Mouse (Mus musculus) spleen, postnatal 36 days (tissue): Measurements from ENCODE around the gene Epm2aip1.

Experiments
- DNase-seq, 2 experiments: peaks; one replicate each; pipeline ENCODE4 v3.0.0; 2022; ENCODE audit warnings: low spot score in 2 of 2, mixed read lengths in 1 of 2

The Epm2aip1 gene

DNA sequence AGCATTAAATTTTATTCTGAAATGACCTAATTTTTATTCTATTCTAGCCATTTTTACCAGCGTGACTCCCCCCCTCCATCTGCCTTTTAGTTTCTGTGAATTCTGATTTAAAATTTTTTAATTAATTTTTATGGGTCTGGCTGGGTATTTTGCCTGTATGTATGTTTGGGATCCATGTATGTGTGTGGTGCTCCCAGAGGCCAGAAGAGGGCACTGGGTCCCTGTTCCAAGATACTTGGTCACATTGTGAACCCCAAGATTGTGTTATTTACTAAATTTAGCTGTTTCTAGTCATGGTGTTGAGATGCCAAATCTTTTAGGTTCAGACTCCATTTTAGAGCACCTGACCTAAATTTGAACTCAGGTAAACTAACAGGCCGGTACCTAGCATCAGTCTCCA, 14.7 kb downstream of the Epm2aip1 start:
- DNase-seq: no peak

DNA sequence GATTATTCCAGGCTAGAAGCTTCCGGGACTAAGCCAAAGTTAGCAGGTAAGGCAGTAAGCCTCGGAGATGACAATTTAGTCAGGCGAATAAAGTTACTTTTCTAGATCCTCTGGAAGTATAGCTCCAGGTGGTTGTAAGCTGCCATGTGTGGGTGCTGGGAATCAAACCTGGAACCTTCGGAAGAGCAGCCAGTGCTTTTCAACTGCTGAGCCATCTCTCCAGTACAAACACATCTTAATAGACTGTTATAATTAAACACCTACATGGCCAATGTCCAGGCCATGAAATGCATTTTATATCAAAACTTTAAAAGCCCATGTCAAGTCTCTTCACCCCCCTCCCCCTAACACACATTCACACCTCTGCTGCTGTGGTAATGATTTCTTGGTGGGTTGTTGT, 16.2 kb downstream of the Epm2aip1 start:
- DNase-seq: no peak

DNA sequence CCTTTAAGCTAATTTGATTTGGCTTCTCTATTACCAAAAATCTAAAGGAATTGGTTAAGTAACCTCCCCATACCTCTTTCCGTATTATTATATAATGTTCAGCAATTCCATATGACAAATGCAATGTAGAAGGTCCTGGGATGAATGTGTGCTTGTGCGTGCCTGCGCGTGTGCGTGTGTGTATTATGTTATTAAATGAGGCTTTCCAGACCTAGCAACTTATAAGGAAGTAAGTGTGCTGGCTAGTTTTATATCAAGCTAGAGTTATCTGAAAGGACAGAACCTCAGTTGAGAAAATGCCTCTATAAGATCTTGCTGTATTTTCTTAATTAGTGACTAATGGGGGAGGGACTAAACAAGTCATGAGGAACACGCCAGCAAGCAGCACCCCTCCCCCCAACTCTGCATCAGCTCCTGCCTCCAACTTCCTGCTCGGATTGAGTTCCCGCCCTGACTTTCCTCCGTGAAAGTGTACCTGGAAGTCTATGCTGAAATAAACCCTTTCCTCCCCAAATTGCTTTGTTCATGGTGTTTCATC, 17.6 kb downstream of the Epm2aip1 start:
- no peak for DNase-seq

DNA sequence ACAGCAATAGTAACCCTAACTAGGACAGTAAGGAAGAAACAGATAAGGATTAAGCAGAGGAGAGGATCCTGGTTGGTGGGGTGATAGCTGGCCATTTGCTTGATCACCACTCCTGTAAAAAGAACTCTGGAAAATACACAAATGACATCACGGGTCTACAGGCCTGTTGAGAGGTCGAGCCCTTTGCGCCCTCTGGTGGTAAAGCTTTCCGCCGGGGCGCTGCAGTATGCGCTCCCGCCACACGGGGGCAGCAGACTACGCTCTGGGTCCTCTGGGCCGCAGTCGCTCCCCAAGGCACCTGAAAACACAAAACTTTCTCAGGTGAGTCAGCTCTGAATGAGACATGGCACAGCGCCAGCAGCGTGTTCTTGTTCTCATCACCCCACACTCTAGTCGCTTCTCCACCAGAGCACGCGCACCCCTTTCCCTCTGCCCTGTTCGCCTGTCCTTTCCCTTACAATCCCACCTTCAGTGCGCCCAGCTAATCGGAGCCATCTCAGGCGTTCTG, 18.2 kb downstream of the Epm2aip1 start:
- peak; percentile 75 for DNase-seq

DNA sequence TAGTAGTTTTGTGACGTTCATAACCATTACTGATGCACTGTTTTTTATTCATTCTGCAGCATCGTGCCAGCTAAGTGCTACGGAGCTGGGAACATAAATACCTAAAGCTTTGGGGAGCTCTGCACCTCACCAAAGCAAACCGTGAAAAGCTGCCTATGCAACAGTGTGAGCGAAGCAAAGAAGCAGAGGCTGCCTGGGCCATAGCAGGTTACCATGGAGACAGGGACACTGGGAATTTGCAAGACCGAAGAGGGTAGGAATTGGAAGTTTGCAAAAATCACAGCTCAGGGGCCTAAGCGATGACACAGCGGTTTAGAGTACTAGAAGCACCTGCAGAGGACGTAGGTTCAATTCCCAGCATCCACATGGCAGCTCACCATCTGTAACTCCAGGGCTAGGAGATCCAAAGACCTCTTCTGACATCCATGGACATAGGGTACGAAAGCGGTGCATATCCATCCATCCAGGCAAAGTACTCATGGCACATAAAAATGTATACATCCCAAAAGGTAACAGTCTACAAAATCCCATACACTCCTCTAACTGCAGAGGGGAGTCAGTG, 18.9 kb downstream of the Epm2aip1 start:
- DNase-seq: no peak

DNA sequence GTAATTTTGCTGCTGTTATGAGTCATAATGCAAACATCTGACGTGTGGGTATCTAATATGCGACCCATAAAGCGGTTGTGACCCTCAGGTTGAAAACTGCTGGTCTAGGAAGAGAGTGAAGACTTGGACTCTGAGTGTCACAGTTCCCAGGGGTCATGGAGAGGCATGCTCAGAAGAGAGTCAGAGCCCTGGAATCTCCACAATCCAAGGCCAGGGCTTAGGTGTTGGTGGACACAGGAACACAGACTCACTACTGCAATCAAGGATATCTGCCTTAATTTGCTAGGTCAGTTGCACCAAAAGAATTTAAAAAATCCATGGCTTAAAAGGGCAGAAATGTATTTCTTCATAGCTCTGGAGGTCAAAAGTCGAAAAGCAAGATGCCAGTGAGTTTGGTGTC, 21.5 kb downstream of the Epm2aip1 start:
- no peak for DNase-seq

DNA sequence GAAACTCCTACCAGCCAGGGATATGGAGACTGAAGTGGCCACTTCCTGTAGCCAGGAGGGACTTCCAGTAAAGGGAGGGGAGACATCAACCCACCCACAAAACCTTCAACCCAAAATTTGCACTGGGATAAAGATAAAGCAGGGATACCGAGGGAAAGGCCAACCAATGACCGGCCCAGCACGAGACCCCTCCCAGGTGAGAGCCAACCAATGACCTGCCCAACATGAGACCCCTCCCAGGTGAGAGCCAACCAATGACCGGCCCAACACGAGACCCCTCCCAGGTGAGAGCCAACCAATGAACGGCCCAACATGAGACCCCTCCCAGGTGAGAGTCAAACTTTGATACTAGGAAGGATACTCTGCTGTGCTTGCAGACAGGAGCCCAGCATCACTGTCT, 23.2 kb downstream of the Epm2aip1 start:
- DNase-seq: no peak

DNA sequence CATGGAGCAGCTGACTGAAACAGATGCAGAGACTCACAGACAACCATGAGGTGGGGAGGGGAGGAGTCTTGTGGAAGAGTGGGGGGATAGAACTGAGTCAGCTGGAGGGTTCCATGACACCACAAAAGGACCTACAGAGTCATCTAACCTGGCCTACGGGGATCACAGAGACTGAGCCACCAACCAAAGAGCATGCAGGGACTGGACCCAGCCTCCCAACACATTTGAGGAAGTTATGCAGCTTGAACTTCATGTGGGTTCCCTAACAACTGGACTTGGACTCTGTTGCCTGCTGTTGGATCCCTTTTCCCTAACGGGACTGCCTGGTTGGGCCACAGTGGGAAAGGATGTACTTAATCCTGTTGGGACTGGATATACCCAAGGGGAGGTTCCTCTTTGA, 23.6 kb downstream of the Epm2aip1 start:
- DNase-seq: no peak

DNA sequence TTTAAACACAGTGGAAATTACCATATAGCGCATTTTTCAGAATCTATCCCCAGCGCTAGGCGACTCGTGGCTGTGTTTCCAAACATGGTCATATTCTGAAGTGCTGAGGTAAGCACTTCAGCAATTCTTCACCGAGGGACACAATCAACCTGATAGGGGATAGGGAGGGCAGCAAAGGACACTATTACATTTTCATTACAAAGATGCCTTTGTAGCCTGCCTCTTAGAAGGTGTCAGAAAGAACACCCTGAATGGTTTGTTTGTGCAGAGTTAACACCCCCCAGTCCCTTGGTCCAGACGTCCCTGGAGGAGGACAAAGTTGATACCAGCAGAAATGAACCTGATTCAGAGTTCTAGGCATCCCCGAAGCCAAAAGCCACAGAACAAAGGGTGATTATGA, 24.7 kb downstream of the Epm2aip1 start:
- no peak for DNase-seq

DNA sequence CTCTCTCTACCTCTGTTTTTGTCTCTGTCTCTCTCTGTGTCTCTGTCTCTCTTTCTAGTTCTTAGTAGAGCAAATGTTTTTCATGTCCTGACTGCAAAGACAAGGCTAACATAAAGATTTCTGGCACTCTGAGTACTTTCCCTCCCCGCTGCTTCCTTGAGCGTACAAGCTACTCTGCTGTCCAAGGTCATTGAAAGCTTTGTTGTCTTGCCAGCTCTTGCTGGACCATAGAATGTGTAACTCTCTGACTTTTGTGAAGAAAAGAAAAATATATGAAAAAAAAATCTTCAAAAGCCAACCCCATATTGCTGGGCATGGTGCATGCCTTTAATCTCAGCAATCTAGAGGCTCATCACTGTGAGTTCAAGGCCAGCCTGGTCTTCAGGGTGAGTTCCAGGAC, 26.9 kb downstream of the Epm2aip1 start:
- DNase-seq: no peak

DNA sequence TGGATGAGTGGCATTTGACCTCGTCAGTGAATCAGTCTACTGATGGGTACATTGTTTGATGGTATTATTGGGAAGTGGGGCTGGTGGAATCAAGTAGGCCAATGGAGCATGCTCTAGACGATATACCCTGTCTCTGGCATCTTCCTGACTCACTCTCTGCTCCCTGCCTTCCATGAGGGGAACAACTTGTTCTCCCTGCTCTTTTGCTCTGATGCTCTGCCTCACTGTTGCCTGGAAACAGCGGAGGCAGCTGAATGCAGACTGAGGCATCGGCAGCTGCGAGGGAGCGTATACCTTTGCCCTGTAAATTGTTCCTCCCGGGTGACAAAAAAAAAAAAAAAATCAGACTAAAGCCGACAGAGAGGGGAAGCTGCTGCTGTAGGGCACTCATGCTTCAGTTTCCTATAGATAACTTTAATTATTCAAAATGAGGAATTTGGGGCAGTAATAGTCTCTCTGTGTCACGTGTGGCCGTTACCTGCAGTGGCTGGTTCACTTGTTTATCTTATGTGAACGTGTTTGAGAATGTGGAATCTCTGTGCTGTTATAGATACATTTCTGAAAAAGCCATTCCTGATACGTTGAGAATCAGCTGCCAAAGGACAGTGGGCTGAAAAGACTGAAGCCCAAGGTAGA, 30.6 kb downstream of the Epm2aip1 start:
- DNase-seq: no peak

DNA sequence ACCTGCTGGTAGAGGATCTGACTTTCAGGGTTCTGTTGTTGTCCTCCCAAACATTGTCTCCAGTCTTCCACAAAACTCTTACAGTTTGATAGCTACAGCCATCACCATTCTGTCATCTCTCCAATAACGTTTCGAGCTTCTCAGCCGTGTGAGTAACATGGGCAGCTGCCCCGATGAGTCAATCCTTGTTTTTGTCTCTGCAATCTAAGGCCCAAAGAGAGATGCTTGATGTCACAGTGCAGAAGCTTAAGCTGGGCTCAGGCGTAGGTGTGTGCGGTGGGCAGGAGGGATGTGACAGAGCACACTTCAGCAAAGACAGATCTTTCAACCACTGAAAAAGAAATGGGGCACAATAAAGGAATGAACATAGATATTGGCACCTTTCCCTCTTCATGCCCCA, 32.3 kb downstream of the Epm2aip1 start:
- no peak for DNase-seq

DNA sequence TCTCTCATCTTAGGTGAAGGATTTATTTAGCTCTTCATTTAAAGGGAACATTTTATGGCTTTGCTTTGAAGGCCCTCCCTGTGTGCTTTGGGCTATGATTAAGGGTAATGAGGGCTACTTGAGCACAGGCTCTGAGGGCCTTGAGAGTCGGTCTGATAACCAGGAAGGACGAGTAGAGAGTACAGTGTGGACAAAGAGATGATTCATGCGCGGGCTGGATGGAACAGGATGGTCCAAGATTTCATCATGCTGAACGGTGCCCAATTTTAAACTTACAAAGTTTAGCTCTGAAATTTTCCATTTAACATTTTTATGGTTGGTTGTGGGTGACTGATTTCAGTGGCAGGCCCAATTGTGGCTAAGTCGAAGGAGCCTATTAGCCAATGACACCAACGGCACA, 34.4 kb downstream of the Epm2aip1 start:
- DNase-seq: no peak

DNA sequence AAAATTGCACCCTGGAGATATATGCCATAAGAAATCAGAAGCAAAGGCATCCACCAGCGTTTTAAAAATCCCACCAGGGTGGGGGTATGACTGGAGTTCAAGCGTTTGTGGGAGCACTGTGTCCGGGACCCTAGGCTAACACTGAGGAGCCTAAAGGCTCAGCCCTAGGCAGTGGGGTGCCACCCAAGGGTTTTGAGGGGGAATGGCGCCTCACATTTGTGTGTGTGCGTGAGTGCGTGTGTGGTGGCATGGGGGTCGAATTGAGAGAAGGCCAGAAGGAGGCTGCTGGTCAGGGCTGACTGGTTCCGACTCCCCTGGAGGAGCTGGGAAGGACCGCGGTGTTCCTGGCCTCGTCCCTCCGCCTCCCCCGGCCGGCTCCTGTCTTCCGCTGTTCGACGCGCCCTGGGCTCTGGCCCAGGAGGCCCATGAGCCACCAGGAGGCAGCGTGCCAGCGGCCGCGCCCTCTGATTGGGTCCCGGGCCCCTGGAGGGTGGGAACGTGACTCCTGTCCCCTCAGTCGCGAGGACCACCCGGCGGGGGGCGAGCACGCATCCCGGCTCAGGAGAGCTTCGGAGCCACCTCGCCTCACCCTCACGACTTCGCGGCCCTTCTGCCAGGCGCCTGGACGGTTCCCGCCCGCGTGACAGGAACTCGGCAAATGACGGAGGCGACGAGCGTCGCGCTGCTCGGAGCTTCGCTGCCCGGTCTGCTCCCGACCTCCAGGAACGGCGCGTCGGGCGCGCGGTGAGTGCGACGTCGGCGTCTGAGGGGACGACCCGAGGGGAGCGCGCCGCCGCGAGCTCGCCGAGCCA, 39.5 kb downstream of the Epm2aip1 start, which contains the start of gene Trank1:
Trank1 (plus strand) TSS at position 709 of the 812 bp plus-strand sequence.
- DNase-seq: no peak

DNA sequence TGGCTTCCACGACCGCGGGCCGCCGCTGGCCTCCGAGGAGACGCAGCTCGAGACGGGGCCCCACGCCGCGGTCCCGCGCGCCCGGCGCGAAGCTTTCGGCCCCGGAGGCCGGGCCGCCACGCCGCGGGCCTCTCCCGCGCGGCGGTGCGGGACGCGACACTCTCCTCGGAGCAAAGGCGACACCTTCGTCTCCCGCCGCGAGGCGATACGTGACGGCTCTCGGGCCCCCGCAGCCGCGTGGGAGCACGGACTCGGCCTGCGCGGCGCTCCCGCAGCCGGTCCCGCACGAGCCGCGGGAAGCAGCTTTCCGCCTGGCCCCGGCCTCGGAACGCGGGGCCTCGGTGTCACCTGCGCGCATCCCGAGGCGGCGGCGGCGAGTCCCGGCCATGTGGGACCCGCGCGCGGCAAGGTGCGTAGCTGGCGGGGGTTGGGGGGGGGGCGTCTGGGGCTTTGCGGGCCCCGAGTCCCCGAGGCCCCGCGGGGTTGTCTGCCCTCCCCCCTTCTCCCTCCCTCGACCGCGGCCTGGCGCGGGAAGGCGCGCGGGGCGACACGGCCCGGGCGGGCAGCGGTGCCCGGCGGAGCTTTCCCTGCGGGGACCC, 40.2 kb downstream of the Epm2aip1 start:
- no peak for DNase-seq

DNA sequence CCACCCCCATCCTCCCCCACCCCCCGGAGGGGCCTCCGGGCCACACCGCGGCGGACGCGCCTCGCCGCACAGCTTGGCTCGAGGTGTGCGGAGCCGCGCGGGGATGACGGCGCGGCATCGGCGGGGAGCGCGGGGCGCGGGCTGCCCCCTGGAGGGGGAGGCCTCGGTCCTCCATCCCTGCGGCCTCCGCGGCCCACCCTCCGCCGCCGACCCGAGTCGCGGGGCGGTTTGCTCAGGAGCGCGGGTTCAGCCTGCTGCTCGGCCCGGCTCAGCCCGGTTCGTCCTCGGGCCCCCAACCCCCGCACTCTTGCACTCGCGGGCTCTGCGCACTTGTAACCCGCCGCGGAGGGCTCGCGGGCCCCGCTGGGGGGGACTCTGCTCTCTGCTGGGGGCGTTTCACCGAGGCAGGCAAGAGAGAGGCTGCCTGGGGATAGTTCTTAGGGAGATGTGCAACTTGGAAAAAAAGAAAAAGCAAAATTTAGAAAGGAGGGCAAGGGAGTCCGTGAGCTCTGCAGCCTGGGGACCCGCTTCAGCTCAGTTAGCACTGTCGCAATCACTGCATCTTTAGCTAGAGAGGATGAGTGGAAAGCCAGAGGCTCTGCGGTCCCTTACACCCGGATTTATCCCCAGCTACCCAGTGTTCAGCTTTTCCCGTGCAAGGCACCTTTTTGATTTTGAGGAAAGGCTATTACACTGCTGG, 40.9 kb downstream of the Epm2aip1 start:
- no peak for DNase-seq

DNA sequence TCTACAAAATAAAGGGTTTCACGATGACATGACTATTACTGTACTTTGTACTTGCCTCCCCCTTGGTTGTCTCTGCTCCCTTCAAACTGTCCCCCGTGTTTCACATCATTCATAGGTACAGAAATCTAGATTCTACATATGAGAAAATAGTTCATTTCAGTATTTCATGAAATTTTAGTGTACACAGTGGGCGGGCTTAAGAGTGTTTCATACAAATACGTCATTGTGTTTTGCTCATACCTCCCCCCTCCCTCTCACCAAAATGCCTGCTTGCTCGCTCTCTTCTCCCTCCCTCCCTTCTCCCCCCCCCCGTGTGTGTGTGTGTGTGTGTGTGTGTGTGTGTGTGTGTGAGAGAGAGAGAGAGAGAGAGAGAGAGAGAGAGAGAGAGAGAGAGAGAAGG, 41.6 kb downstream of the Epm2aip1 start:
- DNase-seq: no peak

DNA sequence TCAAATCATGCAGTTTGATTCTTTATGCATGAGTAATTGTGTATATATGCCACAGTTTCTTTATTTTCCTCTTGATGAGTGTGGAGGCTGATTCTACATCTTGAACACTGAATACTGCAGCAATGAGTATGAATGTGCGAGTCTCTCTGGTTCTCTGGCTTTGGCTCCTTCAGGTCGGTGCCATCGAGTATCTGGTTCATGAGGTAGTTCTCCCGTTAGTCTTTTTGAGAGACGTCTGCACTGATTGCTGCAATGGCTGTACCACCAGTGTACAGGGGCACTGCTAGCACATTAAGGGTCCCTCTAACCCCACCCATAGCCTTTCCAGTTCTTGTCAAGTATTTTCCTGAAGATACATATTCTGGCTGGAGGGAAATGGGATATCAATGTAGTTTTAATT, 42.1 kb downstream of the Epm2aip1 start:
- DNase-seq: no peak

DNA sequence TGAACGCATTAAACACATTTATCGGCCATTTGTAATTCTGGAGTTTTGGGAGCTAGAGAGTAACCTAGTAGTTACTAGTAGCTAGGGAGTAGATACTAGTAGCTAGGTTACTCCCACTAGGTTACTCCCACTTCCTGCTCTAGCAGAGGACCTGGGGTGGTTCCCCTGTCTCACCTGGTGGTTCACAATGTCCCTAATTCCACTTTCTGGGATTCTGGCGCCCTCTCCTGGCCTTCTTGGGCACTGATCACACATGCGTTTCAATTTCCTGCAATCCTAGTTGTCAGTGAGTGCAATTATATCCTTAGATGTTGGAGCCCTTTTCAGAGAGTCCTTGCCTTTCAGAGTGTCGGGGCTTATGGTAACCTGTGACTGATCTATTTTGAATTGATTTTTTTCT, 42.5 kb downstream of the Epm2aip1 start:
- no peak for DNase-seq

DNA sequence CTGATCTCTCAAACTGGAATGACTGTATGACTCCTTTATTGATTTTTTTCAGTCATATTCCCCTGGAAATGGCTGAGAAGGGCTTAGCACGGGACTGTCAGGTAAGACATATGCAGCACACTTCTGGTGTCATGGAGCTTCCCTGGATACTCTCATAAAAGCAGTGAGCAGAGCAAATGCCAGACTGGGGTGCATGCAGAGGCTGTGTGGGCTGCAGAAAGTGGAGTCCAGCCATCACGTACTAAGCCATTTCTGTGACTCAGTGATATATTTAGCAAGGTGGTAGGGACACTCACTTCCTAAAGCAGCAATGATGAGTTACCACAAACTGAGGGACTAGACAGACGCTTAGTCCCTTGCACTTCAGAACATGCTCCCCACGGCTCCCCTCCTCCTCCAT, 49.2 kb downstream of the Epm2aip1 start:
- DNase-seq: no peak

DNA sequence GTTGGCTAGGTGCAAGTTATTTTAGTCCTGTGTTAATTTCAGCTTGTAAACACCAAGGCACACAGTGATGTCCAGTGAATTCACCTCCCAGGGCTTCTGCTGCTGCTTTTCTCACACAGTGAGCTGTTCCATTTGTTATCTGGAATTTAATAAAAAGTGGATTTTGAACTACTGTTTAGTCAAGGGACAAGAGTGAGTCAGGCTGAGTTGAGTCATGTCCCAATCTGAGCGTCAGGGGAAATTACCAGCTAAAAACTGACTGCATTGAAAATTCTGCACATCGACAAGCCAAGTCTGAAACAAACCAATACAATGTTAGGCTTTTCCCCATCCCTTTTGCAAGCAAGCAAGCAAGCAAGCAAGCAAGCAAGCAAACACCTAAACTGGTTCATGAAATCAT, 53.2 kb downstream of the Epm2aip1 start:
- no peak for DNase-seq
